Mouse (Mus musculus): ENCODE results near the gene Wnk4.

Wnk4 gene

DNA sequence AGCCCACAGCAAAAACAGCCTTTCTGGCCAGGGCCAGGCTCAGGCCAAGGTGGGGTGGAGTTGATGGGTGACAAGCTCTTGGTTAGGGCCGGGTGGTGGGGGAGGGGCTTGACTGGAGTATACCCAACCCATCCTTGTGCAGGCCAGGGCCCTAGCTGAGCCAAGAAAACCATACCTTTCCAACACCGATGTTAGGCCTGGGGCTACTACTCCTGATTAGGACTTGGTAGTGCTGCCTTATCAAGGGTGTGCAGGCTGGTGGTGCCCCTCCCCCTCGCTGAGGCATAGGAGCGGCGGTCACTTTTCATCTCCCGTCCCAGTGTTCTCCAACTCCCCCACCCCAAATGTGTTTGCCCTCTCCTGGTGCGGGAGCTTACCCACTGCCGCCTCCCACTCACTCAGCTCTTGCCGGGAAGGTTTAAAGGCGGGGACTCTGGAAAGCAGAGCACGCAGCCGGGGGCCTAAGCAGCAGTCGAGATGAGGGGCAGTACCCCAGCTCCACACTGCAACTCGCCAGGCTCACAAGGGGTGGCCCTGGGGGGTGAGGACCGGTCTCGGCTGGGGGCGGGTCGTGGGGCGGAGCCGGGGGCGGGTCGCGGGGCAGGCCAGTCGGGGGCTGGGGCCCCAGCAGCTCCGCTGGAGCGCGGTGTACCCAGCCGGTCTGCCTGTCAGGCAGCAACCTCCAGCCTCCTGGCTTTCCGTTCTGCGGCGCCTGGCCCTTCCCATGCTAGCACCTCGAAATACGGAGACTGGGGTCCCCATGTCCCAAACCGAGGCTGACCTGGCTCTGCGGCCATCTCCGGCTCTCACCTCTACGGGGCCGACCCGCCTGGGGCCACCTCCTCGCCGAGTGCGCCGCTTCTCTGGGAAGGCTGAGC lies at the start of gene Wnk4:
Wnk4 (plus strand) TSS at position 620 of the 878 bp plus-strand sequence.
- DNase-seq (ENCODE audit: low spot score in 2 of 2): no peak

DNA sequence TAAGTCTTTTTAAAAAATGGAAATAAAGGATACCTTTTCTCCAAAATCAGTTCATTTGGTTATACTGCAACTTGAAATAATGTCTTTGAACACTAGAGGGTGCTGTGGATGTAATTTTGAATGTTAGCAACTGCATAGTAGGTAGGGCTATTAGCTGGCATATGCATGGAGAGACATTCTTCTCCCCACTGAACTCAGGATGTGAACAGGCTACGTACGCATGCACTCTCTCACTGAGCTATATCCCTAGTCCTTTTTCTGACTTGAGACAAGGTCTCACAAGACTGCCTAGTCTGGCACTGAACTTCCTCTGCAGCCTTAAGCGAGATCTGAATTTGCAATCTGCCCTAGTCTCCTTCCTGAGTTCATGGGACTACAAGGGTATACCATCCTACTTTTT lies 48.4 kb upstream of the Wnk4 start:
- DNase-seq (ENCODE audit: low spot score in 2 of 2): no peak

DNA sequence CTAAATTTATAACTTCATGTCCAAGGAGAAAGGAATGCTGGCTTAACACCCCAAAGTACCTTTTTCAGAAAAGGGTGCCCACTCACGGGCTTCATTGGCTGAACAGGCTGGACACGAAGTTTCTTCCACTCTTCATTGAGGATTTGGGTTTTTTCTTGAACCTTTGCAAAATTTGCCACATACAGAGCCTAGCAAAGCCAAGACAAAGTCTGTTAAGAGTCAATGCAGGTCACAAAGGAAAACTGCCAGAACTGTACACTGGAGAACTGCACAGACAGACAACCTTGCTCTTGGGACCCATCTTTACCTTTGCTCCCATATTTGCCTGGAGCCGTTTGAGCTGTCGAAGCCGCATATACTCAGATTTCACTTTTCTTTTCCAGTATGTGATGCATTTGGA lies 43.4 kb upstream of the Wnk4 start:
- no peak for DNase-seq (ENCODE audit: low spot score in 2 of 2)

DNA sequence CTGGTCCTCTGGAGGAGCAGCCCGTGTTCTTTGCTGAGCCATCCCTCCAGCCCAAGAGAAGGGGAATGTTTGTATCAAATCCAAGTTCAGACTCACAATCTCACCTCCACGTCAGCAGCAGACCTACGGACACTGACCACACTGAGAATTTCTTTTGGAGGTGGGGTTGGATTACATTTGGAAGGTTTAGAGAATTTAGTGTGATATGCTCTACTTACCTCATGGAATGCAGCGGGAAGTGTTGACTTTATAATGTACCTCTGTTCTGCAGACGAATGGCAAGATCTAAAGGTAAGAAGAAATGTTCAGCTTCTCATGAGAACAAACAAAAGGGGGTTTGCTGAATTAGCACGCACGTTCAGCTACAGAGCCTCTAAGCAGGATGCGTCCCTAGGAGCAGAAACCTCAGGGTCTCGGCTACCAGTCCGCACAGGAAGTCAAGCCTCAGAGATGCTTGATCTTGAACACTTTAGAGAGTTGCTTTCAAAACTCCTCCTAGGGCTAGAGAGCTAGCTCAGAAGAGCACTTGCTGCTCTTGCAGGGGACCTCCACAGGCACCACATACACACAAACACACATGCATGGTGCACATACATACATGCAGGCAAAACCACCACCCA lies 41.8 kb upstream of the Wnk4 start:
- no peak for DNase-seq (ENCODE audit: low spot score in 2 of 2)

DNA sequence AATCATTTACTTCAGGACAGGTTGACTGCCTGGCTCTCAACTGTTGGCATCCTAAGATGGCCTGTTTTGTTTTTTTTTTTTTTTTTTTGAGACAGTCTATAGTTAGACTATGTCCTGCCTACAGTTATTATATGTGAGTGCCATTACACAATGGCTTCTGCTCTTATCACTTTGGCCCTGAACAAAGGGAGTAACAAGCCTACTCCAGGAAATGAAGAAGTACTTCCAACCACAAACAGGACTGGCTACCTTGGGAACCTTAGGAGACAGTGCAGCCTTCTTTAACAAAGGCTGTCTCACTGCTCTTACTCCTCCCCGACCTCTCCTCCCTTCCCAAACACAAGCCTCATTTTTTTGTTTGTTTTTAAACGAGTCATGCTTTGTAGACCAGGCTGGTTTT lies 39.5 kb upstream of the Wnk4 start:
- DNase-seq (ENCODE audit: low spot score in 2 of 2): no peak

DNA sequence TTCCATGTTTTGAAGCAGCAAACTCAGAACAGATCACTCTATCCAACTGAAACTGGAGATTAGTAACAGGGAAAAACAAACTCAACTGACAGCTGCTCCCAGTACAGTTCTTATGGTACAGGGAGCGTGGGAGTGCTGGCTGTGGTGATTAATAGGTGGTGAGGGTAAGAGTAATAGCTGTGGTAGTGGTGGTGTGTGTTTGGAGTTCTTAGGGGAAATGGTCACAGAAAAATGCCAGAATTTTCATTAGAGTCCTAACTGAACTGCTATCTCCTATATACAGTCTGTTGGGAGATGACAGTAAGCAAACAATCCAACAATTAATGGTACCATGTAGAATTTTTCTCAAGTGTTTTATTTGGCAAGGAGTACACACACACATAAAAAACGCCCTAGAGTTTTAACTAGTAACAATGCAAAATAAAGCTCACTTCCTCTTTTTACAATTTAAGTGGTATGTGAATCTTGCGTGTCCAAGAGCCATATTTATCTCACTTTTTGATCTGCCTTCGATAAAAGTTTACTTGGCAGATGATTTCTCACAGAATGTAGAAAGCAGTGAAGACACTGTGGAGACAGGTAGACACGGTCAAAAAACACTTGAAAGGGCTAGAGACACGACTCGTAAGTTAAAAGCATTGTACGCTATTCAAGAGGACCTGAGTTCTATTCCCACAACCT lies 38.9 kb upstream of the Wnk4 start:
- no peak for DNase-seq (ENCODE audit: low spot score in 2 of 2)

DNA sequence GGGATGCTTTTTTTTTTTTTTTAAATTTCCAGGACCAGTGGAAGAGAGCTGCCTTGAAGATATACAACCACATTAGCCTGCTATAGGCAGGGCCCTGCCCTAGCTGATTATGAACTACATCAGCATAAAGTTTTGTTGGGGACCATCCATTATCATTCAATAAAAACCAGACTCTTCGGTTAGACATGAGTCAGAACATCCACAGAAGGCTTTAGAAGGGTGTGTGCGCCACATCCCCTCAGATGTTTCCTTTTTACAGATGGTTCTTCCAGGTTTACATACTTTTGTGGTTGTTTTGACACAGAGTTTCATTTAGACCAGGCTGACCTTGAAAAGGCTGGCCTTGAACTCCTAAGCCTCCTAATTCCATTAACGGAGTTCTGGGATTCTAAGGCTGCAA lies 36.0 kb upstream of the Wnk4 start:
- DNase-seq (ENCODE audit: low spot score in 2 of 2): no peak

DNA sequence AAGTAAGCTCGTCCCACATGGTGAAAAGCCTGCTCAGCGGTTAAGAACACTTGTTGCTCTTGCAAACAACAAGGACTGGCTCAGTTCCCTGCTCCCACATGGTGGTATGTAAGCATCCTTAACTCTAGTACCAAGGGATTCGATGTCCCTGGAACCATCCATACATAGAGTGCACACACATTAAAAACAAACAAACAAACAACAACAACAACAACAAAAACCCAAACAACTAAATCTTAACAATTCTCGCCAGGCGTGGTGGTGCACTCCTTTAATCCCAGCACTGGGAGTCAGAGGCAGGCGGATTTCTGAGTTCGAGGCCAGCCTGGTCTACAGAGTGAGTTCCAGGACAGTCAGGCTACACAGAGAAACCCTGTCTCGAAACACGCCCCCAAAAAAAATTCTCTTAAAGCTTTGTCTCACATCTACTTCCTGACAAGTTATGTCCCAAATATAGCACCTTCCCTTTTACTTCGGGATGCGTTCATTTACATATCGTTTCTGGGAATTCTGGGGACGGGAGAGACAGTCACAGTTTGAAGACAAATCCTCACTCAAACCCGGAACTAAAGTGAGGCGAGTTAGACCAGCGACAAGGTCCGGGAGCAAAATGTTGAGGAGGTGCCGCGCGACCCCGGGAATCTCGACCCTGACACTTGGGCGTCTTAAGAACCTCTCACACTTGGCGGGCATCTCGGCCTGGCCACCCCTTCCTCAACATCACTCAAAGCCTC lies 34.9 kb upstream of the Wnk4 start:
- DNase-seq (ENCODE audit: low spot score in 2 of 2): no peak

DNA sequence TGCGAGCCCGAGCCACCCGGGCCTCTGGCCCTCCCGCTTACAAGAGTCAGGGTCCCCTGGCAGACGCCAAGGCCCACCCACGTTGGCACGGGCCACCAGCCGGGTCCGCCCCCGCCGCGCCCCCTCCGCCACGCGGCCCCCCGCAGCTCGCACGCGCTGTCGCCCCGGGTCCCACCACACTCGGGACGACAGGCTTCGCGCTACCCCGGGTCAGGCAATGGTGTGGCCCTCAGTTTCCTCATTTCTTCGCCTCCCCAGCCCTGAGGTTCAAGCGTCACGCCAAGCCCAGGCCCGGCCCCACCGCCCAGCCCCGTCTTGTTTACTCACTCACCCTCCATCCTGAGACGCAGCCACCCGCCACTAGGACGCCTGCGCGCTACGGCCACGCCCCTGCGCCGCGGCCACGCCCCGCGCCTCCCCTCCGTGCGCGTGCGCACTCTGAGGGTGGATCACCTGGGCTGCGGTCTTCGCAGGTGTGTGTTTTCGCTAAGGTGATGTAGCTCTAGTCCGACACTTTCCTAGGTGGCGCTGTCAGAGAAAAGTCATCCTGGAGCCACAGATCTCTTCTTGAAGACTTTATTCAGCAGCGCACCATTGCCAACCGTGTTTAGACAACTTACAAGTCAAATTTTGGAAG lies 34.2 kb upstream of the Wnk4 start, which contains the start of gene Ezh1:
Ezh1 (minus strand) TSS at position 399 of the 637 bp plus-strand sequence.
- peak; percentile 81 to 82 for DNase-seq (ENCODE audit: low spot score in 2 of 2)

DNA sequence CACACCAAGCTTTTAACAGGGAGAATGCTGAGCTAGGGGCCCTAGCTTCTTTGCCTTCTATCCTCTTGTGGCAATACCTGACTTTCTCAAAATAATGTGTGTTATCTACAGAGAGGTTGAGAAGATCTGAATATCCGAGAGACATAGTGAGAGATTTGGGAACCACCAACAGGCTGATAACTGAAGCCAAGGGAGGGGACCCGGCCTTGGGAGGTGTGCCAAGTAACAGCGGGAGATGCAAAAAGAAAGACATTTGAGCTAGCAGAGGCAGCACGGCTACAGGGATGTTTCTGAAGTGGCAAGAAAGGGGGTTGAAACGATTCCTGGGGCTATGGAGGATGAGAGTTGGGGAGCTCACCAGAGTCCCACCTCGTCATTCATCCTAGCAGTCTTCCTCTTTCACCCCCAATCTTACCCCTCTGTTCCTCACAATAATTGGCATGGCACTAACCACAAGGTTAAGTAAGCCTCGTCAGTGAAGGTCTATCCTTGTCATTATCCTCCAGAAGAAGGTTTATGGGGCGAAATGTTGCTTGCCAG lies 30.9 kb upstream of the Wnk4 start:
- DNase-seq (ENCODE audit: low spot score in 2 of 2): no peak

DNA sequence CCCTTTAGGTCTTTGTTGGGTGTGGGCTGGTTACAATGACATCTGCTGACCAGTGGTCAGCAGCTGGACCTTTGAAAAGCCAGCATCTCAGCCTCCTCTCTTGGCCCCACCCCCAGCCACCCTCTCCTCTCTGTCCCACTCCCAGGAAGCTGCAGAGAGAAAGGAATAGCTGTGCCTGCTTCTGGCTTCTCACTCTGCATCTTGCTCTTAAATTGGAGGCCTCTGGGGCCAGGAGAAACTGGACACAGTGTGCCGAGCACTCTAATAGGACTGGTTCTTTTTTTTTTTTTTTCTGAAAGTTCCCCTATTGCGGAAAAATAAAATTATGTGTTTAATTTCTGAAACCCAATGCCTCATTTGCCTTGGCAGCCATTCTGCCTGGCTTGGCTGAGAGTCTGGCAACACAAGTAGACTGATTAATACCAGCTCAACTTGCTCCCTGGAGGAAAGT lies 30.3 kb upstream of the Wnk4 start:
- DNase-seq (ENCODE audit: low spot score in 2 of 2): no peak

DNA sequence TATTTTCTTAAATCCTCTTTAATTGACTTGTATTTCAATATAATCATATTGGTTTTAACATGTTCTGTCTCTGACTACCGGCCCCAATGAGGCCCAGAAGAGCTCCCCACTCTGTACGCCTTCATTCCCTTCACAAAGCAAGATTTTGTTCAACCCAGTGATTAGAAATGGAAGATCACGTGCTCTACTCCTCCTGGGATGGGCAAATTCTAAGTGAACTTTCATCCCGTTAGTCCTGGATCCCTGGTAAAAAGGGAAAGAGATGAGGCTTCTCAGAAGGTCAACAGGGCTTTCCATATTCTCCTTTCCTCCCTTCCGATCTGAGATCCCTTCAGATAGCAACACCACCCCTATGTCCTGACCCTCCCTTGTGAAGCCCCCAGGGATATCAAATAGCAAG lies 29.8 kb upstream of the Wnk4 start:
- DNase-seq (ENCODE audit: low spot score in 2 of 2): no peak

DNA sequence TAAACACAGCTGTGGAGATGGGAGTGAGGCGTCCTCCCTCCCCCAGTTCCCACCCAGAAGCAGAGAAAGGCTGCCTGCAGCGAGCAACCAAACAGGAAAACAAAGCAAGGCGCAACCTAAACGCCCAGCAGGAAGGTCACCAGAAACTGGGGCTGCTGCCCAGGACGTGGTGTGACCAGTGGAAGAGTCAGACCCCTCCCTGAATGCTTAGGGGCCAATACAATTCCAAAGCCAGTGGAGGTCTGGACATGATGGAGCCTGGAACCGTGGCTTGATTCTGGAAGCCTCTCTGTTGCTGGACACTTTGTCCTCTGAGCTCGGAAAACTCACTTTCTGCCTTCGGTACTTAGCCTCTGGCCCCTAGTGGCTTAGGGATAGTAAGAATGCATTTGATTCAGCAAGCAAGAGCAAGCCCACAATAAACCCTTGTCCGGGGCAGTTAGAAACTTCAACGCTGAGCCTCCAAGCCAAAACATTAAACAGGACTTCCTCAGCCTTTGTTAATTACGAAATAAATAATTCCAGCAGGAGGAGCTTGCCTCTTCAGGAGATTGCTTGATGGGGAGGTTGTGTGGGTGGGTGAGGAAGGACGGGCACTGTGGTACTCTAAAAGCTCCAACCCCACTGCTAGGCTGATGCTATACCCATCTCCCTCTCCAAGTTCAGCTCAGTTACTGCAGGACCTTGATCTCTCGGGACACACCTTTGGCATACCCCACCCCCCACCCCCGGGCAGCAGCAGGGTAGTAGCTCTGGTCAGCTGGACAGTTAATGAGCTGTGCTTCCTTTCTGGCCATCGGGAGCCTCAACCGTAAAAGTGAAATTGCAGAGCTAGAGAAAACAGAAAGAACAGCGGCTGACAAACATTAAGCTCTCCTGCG lies 29.1 kb upstream of the Wnk4 start:
- peak in 1 of 2 experiments; percentile 31 for DNase-seq (ENCODE audit: low spot score in 2 of 2)

DNA sequence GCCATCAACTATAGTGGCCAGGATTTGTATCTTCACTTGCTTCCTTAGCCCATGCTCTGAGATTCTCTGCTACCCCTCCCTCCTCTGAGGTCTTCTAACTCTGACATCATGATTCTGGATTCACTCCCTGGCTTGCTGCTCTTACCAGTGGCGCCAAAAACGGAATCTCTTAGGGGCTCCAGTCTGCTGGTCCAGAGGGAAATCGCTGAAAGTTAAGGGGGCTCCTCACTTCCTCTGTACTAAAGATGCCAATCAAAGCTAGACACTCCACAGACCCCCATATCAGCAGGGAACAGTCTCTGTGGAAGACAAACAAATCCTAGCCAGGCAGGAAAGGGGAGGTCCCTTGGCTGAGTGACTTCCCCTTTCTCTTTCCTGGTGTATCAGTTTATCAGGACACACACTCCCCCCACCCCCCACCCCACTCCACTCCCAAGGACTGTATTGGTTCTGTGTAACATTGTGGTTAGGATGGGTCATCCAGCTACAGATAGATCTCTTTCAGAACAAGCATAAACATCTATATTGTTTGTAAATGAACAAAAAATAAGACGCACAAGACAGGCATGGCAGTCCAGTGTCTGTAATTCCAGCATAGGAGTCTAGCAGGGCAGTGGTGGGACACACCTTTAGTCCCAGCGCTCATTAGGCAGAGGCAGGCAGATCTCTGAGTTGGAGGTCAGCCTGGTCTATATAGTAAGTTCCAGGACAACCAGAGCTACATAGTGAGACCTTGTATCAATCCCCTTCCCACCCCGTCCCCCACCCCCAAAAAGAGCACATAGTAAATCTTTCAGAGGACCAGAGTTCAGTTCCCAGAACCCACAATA lies 28.1 kb upstream of the Wnk4 start:
- DNase-seq (ENCODE audit: low spot score in 2 of 2): no peak

DNA sequence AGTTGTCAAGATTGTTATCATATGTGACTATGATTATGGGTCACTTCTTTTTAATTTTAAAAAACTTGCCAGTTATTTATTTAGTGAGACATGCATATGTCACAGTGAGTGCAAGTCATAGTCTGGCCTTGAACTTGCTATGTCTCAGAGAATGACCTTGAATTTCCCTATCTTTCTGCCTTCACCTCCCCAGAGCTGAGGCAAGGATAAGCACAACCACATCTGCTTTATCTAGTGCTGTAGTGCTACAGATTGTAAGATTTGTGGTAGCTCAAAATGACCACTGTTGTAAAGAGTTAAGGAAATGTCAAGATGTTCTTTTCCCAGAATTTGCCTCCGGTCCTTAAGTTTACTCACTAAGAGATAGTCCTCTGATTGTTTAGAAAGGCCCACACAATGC lies 27.1 kb upstream of the Wnk4 start:
- no peak for DNase-seq (ENCODE audit: low spot score in 2 of 2)

DNA sequence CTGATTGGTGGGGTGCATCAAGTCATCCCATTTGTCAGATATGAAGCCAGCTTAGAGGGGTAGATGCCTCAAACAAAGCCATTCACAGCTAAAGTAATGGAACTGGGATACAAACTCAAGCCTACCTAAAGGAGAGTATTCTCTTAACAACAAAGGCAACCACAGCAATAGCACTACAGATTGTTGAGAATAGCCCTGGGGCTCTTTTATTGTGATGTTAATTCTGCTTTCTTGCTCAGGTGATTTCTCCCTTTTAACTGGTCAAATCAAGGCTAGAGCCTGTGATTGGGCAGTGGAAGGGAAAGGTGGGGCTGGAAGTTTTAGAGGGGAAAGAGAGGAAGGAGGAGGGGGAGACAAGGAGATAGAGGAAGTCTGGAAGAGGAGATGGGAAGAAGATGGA lies 26.2 kb upstream of the Wnk4 start:
- DNase-seq (ENCODE audit: low spot score in 2 of 2): no peak

DNA sequence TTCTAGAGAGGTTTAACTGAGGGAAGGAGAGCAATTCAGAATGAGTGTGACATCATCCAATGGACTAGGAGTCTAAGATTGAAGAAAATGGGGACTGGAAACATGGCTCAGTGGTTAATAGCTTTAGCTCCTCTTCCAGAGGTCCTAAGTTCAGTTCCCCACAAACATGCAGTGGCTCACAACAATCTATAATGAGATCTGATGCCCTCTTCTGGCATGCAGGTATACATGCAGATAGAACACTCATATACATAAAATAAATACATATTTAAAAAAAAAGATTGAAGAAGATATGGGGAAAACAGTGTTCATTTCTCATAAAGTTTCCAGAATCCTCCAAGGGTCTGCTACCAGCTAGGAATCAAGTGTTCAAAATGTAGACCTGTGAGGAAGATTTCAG lies 24.9 kb upstream of the Wnk4 start:
- DNase-seq (ENCODE audit: low spot score in 2 of 2): no peak

DNA sequence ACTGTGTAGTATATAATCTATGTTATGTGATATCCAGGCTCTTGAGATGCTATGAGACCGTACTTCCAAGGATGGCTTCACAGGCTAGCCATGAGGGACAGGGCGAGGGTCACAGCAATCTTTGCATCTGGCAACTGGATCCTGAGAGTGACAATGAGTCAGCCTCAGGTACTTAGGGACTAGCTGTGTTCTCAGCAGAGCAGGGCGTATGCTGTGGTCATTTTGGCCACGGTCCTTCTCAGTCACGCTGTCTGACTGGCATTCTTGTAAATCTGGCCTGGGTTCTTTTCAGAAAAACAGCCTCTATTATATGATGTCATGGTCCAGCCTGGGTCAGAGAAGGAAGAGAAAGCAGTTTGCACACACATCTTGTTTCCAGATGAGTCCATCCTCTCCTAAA lies 23.6 kb upstream of the Wnk4 start:
- DNase-seq (ENCODE audit: low spot score in 2 of 2): no peak

DNA sequence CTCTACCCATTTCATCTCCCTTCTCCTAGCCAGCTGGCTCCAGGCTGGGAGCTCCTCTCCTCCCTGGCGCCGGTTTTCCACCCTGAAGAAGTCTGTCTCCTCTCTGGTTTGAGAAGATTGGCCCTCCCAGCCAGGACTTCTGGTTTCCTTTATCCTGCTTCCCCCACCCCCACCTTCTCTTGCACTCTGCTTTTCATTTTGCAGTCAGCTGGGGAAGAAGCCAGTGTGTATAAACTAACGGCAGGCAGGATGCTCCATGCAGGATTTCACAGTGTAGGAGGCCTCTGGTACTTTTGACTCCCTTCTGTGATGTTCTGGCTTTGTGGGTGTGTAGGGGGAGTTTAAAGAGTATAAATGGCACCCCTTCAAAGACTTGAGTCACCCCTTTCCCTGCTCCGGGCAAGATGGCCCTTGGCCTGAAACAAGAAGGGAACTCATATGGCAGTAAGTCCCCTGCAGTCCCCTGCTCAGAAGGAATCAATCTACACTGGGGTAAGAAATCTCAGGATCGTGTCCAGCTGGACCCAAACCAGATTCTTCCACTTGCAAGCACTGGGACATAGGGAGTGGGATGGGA lies 22.2 kb upstream of the Wnk4 start:
- no peak for DNase-seq (ENCODE audit: low spot score in 2 of 2)

Measured in frontal cortex, postnatal 10 days (tissue).